Mouse (Mus musculus) gonadal fat pad, adult 2 months (tissue): ENCODE data around the gene Gm49383. TPM values are rescaled to one million over a fixed set of nuclear protein-coding genes. Genes with fewer than 3 reads are reported as not detected.
"Not testable (repeated sequence)": the region's sequence is repeated elsewhere in the genome, so short reads cannot be mapped to it uniquely, and the experiment has no call there.

Source experiments
- DNase-seq: peaks from one replicate; pipeline ENCODE4 v3.0.0-alpha.2; 2012; ENCODE audit warnings: low read depth
- polyA plus RNA-seq: library from polyadenylated mRNA; depleted of rRNA; stranded (reverse); fragments of >200 nt; gene quantifications from 2 replicates; pipeline ENCODE4 v1.2.3, GENCODE M21; 2012

Gene Gm49383
- polyA plus RNA-seq, 1 experiment = 1.9 TPM

DNA sequence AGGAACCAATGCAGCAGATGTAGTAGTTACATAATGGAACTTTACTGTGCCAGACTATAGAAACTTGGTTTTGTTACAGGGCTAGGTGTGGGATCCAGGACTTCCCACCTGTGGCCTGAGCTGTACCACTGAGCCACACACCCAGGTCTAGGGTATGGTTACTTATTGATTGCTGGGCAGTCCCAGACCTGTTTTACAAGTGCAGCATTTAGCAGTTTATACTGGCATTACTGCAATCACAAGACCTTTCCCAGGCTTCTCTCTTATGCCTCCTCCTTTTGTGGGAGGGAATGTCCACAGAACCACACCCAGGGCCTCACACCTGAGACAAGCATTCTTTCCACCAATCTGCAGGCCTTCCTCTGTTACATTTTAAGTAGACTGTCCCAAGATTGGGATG lies 2.1 kb upstream of the Gm49383 start:
- no peak for DNase-seq

DNA sequence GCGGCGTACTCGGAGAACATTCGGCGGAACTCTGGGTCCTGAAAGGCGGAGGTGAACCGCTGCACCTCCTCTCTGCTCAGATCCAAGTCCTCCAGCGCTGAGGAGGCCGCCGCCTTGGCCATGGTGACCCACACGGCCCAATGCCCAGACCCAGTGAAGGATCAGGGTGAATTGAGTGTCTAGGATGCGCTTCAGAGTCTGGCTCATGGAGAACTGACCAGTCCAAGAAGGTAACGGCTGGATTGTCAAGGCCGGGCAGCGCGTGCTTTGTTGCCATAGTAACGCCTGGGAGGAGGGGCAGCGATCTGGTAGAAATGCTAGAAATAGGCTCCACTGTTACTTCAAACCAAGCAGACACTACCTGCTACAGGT lies 1.2 kb upstream of the Gm49383 start, which contains the start of gene Dnaaf2:
TSS of gene Dnaaf2 (minus strand) at position 266 of the 372 bp plus-strand sequence.
- DNase-seq = no peak

DNA sequence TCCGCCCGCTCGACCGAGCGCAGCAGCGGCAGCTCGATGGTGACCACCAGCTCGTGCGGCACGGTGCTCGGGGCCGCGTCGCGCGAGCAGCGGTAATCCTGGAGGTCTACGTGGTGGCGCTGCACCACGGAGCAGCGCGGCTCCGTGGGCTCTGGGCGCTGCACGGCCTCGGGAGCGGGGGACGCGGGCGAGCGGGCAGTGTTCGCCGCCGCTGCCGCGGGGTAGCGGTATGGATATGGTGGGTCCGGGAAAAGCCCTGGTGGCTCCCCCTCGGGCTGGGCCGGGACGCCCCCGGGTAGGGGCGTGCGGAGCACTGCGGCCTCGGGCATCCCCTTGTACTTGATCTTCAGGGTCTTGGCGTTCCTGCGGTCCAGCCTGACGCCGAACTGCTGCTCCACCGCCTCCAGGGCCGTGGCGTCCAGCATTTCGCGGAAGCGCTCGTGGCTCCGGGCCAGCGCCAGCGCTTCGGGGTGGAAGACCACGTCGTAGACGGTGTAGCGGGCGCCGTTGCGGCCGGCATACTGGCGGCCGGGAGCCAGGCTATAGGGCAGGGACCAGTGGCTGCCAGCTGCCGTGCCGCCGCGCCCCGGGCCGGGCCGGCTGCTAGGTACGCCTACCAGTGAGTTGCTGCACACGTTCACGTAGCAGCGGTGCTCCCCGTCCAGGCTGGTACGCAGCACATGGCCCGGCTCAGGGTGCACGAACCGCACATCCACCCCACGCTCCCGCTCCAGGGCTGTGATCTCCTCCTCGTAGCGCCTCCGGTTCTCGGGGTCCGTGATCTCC lies 667 bp upstream of the Gm49383 start:
- no peak for DNase-seq

DNA sequence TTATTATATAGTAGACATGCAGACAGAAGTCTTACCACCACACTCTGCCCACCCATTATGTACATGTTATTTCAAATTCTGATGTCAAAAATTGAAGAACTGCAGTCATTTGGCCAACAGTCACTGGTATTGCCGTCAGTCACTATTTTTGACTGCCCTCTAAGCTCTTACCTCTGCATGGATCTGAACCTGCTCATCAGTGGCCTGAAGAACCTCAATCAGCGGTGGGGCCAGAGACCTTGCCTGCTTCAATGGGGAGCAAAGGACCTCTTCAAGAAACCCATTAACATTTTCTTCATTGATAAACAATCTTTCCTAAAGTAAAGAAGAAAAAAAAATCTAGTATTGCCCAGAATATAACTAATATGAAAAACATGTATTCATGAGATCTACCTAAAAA lies 4.3 kb downstream of the Gm49383 start:
- no peak for DNase-seq

DNA sequence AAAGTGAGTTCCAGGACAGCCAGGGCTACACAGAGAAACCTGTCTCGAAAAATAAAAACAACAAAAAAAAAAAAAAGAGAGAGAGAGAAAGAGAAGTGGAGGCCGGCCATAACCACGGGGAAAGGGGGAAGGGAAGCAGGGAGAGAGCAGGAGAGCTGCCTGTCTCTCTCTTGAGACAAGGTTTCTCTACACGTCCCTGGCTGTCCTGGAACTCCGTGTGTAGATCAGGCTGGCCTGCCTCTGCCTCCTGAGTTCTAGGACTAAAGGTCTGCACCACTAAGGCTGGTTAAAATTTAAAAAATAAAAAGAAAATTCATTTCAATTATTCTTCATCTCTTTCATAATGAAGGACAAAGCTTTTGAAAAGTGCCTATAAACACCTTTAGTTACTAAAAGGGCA lies 5.5 kb downstream of the Gm49383 start:
- no peak for DNase-seq

DNA sequence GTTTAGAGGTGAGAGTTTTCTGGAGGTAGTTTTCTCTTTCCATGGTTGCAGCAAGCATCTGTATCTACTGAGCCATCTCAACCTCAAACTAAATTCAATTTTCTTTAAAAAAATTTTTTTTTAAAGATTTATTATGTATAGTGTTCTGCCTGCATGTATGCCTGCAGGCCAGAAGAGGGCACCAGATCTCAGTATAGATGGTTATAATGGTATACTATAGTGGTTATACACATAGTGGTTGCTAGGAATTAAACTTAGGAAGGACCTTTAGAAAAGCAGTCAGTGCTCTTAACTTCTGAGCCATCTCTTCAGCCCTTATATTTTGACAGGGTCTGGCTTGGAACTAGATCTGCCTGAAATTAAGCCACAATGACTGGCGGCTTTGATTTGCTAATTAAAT lies 6.4 kb downstream of the Gm49383 start:
- no peak for DNase-seq

DNA sequence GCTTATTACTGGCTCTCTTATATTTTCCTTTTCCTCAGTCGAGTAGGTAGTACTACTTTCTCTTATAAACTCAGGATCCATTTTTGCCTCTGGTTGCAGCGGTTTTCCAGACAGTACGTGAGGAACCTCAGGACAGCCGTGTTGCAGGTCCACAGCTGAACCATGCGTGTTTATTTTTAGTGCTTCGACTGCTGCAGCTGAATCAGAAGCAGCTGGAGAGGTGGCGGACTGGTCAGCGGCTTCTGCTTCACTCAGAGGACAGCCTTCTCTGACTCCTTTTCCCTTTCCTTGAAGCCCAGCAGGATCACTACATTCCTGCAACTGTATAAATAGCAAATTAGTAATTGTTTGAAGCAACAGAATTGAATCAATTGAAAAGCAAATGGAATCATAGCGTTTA lies 6.8 kb downstream of the Gm49383 start:
- DNase-seq = no peak

DNA sequence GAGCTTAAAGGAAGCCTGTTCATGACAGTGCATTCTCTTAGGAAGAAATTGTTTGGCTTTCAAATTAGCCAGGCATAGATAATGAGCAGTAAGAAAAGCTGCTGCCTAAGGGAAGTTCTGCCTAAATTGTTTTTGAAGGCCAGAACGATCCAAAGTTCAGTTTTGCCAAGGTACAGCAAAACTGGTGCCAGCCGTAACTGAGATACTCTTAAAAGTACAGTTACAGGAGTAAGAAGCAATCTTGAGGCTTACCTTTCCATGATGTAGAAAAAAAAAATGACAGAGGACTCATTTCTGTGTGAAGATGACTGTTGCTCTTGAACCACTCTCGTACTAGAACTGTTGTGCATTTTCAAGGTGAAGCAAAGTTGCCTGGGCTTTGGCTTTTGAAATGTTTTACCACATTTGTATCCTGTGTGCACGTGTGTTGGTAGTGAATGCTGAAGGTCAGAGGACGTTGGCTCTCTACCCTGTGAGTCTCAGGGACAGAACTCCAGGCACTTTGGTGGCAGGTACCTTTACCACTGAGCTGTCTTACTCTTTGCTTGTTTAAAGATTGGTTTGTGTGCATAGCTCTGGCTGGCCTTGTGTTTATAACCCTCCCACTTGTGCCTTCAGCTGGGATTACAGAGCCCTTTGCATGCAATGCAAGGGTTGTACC lies 10.0 kb downstream of the Gm49383 start:
- DNase-seq = no peak

DNA sequence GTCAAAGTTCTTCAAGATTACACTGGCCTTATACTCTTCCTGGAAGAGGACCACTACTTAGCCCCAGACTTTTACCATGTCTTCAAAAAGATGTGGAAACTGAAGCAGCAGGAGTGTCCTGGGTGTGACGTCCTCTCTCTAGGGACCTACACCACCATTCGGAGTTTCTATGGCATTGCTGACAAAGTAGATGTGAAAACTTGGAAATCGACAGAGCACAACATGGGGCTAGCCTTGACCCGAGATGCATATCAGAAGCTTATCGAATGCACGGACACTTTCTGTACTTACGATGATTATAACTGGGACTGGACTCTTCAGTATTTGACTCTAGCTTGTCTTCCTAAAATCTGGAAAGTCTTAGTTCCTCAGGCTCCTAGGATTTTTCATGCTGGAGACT lies 11.5 kb downstream of the Gm49383 start:
- DNase-seq = no peak

DNA sequence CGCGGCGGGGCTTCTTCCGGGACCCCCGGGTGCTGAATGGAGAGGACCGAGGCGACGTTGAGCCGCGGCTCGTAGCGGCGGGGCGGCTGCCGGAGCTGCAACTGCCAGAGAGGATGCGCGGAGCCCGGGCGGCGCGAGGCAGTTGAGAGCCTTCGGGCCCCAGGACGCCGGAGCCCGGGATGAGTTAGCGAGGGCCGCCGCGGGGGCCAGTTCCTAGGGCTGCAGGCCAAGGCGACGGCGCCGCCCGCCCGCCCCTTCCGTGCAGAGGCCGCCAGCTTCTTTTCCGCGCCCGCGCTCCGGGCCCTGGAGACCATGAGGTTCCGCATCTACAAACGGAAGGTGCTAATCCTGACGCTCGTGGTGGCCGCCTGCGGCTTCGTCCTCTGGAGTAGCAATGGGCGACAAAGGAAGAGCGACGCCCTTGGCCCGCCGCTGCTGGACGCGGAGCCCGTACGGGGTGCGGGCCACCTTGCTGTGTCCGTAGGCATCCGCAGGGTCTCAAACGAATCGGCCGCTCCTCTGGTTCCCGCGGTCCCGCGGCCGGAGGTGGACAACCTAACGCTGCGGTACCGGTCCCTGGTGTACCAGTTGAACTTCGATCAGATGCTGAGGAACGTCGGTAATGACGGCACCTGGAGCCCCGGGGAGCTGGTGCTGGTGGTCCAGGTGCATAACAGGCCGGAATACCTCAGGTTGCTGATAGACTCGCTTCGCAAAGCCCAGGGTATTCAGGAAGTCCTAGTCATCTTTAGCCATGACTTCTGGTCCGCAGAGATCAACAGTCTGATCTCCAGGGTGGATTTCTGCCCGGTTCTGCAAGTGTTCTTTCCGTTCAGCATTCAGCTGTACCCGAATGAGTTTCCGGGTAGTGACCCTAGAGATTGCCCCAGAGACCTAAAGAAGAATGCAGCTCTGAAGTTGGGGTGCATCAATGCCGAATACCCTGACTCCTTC lies 12.3 kb downstream of the Gm49383 start:
- DNase-seq = no peak

DNA sequence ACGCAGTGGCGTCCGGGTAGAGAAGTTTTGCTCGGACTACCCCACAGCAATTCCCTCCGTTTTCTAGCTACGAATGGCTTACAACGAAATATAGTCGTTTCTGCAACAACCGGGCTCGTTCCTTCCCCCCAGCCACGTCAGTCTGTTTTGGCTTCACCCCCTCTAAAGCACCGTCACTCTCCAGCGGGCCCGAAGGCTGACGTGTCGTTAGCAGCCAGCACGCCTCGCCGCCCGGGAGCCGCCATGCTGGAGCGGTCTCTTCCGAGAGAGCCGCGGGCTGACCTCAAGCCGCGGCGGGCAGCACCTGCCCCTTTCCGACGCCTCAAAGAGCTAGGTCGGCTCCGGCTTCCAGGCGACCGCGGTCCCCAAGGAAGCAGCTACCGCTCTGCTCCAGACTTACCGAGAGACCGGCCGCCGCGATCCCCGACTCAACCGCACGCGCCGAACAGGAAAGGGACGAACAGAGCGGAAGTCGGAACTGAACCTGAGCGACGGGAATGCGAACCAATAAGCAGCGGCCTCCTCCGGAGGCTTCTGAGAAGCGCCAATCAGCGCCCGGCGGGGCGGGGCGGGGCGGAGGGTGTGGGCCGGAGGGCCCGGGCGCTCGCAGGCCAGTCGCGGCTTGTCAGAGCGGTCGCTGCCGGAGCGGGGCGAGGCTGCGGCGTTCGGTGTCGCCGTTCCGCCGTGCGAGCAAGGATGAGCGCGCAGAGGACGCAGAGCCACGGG lies 13.2 kb downstream of the Gm49383 start, which contains the start of the genes Rpl36al and Mgat2:
TSS of gene Rpl36al (minus strand) at position 501 of the 726 bp plus-strand sequence.
TSS of gene Mgat2 (plus strand) at position 575 of the 726 bp plus-strand sequence.
- DNase-seq = peak; percentile 71

DNA sequence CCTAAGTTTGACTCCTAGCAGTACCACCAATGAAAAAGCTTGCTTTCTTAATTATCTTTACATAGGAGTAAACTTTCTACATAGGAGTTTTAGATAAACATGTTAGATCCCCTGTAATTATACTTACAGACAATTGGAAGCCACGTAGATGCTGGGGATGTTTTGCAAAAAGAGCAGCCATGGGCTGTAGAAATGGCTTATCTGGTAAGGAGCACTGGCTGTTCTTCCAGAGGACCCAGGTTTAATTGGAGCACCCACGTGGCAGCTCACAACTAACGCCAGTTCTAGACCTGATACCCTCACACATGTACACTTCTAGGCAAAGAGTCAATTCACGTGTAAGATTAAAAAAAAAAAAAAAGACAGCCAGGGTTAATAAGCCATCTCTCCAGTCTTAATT lies 15.1 kb downstream of the Gm49383 start:
- DNase-seq = no peak

DNA sequence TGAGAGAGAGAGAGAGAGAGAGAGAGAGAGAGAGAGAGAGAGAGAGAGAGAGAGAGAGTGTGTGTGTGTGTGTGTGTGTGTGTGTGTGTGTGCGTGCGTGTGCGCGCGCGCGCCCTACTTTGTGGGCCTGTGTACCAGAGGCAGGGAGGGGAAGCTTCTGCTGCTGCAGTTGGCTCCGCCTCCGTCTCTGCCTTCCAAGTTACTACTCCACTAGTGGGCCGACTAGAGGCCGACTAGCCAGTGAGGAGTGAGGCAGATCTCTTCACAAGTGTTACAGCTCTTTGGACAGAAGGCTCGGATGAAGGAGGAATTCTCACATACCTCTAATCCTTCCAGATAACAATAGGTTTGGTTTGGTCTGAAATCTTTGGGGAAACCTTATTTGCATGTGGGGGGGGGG lies 17.5 kb downstream of the Gm49383 start:
- DNase-seq = no peak

DNA sequence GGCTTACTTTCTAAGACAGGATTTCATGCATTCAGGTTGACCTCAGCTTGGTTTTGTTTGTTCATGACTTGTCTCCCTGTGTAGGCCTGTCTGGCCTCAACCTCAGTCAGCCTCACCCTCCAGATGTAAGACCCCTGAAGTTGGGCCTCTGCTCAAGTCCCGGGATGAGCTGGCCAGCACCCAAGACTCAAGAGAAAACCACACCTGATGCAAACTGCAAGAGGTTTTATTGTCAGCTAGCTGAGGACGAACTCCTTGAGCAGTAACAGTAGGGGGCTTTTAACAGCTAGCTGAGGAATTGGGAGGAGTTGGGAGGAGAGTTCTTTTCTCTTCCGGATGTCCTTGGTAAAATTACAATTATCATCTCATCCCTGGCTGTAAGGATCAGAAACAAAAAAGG lies 19.4 kb downstream of the Gm49383 start:
- DNase-seq = no peak

DNA sequence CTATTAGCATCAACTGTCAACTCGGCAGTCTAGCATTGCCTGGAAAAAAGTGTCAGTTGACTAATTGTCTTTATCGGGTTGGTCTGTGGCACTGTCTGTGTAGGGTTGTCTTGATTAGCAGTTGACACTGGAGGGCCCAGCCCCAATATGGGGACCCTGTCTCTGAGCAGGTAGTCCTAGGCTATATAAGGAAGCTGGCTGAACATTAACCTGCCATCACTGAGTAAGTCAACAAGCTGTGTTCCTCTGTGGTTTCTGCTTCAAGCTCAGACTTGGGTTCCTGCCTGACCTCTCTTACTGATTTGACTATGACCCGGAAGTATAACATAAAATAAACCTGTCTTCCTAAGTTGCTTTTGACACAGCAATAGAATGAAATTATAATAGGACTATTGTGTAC lies 20.9 kb downstream of the Gm49383 start:
- DNase-seq = no peak

DNA sequence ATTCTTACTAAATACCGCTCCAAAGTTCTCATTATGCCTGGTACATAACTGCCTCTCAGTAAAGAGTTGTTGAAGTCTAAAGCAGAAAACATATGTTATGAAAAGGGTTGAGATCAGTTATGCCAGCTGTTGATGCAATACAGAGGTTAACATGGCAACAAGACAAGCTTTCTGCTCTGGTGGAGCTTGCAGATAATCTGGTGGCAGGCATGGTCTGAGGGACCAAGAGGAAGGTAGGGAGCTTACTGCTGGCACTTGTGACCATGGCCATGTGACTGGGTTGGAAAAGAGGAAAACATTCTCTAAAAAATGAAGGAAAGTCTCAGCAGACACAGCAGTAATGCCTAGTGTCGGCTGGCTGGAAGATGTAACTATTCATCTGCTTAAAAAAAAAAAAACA lies 25.6 kb downstream of the Gm49383 start:
- no peak for DNase-seq

DNA sequence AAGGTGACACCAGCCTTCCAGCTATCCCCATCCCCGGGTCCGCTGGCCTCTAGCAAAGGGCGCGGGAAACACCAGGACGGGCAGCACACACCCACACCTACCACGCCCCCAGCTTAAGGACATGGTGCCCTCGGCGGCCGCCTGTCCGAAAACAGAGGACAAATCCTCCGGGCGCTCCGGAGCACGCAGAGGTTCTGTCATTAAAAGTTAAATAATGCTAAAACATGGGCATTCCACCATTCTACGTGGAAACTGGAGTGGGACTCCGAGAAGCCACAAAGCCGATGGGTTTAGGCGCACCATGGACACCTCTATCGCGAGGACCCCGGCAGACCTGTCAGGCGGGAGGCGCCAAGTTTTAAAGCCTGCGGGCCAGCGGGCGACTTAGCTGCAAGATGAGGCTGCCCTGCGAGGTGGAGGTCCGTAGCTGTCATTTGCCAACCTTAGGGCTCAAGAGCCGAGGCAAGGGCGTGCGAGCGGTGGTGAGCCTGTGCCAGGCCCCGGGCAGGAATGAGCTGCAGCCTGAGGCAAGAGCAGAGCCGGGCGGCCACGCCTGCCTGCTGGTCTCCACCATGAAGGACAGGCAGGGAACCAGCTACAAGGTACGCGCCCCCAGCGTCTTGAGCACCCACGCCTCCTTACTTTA lies 28.3 kb downstream of the Gm49383 start, which contains the start of gene Lrr1:
TSS of gene Lrr1 (plus strand) at position 354 of the 646 bp plus-strand sequence.
- DNase-seq = no peak

DNA sequence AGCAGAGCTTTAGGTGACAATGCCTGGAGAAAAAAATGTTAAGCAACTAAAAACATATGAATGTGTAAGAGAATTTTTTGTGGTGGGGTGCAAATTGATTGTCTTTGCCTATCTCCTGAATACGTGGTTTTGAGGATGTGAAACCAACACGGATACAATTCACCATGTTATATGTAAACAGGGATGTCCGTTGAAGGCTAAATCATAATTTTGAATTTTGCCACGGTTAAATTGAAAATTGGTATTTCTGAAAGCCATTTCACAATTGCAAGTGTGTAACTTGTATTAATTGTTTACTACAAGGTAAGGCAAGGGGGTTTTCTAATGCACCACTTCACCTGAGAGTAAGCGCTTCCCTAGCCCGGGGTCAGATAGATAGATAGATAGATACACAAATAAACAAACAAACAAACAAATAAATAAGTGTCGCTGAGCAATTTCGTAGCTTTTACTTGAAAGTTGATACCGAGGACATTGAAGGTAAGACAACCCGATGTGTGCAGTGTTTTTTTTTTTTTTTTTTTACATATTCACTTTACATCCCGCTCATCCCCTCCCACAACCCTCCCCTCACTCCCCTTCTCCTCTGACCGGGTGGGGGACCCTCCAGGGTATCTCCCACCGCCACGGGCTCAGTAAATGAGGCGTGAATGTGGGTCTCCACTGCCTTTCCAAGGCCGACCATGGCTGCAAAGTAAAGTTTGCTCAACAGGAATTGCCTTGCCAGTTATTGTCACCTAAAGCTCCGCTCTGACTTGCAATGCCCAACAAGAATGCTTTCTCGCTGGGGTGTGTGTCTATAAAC lies 29.0 kb downstream of the Gm49383 start:
- no peak for DNase-seq

DNA sequence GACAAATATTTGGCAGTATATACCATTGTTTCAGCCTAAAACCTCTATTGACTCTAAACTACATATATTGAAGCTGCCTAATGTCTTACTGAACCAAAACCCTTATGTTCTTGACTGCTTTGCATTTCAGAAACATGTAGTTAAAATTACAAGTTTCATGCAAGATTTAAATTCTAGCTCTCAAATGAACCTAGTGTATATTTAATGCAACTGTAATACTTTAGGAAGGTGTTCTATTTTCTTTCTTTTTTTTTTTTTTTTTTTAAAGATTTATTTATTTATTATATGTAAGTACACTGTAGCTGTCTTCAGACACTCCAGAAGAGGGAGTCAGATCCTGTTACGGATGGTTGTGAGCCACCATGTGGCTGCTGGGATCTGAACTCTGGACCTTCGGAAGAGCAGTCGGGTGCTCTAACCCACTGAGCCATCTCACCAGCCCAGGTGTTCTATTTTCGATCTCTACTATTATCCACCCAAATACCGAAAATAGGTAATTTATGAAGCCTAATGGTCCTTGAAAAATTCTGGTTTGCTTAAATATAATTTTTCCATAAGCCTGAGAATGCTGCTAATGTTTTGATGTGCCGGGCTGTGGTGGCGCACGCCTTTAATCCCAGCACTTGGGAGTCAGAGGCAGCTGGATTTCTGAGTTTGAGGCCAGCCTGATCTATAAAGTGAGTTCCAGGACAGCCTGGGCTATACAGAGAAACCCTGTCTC lies 29.9 kb downstream of the Gm49383 start:
- DNase-seq = not testable (repeated sequence)
